Mouse (Mus musculus): ENCODE measurements around the gene Ccdc184.

DNA sequence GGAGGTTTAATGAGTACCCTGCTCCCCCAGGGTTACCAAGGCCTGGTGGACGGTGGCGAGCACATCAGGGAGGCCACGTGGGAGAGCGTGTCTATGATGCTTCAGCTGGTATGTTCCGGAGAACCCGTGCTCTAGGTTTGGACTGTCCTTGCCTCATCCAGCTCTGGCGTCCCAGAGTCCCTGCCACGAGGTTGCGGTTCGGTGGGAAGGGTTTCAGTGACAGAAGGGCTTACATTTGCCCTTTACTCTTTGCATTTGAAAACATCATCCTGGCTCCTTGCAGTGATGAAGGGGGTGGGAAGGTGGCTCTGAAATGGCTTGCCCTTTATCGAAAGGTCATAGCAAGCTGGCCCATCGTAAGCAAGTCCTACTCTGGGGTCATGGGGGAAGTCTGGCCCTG is 47.6 kb upstream of the Ccdc184 start:
- no peak for TF ChIP-seq EP300 (IDR thresholded peaks at IDR 0.05; ENCODE audit: low read depth)
- no peak for TF ChIP-seq CTCF (IDR thresholded peaks at IDR 0.05; ENCODE audit: low read depth)
